Mouse (Mus musculus): ENCODE results near the gene 1700037C18Rik. TPM values are rescaled to one million over a fixed set of nuclear protein-coding genes. Genes with fewer than 3 reads are reported as not detected.

Gene 1700037C18Rik
- polyA plus RNA-seq, 1 experiment from 2014 or later: 5.8 TPM

DNA sequence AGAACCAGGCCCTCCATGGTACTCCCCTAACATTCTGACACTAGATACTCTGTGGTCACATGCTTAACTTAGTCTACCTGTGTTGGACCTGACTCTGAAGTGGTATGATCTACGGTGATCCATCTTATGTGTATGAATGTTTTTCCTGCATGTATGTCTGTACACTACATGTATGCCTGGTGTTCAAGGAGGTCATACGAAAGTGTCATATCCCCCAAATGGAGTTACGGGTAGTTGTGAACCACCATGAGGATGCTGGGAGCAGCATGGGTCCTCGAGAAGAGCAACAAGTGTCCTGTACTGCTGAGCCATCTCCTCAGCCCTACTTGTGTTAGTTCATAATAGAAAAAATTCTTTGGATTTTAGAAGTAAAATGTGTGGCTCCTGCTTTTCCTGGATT is 32.1 kb downstream of the 1700037C18Rik start:
- ATAC-seq (ENCODE audit: insufficient read depth) (no peak), DNase-seq (no peak)

DNA sequence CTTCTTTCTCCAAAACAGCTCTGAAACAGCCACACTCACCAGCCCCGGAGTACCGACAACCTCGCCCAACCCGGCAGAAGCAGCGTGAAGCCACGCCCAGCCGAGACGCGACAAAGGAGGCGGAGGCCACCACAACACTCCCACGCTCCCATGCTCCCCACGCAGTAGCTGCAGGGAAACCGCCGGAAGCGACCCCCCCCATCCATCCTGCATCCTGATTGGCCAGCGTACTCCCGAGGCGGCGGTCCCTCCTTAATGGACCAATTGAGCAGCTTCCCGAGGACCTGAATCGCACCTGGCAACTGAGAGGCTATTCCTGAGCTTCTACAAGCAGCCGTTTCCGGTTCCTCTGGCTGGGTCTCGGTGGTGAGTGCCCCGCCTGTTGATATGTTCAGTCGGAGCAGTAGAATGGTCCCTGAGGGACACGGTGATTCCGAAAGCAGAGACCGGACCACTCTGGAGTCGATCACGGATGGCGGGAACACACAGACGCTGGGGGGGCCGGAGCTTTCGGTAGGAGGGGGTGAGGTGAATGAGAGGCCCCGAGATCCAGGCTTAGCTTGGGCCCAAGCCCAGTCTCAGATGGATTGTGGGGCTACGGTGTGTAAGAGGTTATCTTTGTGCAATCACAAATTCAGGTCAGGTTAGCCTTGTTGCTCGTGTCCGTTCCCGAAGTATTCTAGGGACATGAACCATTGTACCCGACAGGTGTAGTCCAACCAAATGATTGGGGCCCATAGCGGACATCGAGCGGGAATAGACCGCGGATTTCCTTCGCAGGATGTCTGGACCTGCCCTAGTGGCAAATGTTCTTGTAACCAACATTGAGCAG is 36.1 kb downstream of the 1700037C18Rik start, which contains the start of gene Naa60:
Gene Naa60, plus strand, starts transcription at position 160 of the 832 bp plus-strand sequence.
- Histone ChIP-seq H3K27me3 (ENCODE audit: insufficient read depth, low read length) (no peaks in the 10 kb centered on the region), H3K9me3 (ENCODE audit: low read depth, low read length) (no peaks in the 10 kb centered on the region), H3K9ac (peak within 1 kb of the TSS; percentile 60), H3K4me3 (ENCODE audit: low read depth, low read length) (peak within 1 kb of the TSS; percentile 58), H3K27ac (ENCODE audit: low read depth) (peak within 1 kb of the TSS; percentile 60; the same call in 1 of the 2 replicates), H3K4me2 (peak within 1 kb of the TSS; percentile 89), H3K36me3 (ENCODE audit: insufficient read depth) (peaks cover 11% of the 10 kb centered on the region; the same call in 1 of the 2 replicates), H3K4me1 (ENCODE audit: insufficient read depth) (peaks cover 4% of the 10 kb centered on the region; the same call in 1 of the 2 replicates)
- DNase-seq: peak; percentile 95
- peak; percentile 99 for ATAC-seq (ENCODE audit: insufficient read depth)
- TF ChIP-seq CTCF (IDR thresholded peaks at IDR 0.05; ENCODE audit: low read depth): no peak
- WGBS: 4% methylated on average over 47 of the region's 47 CpGs

More for the DNA sequence above, 32.1 kb downstream of the 1700037C18Rik start:
- Histone ChIP-seq H3K27ac (ENCODE audit: low read depth) (no peak overlapping the region), H3K9ac (no peak overlapping the region), H3K36me3 (ENCODE audit: insufficient read depth) (0 out of 2 replicates have a peak, but pooled peaks cover 11% of the 10 kb centered on the region), H3K27me3 (ENCODE audit: insufficient read depth, low read length) (no peaks in the 10 kb centered on the region), H3K9me3 (ENCODE audit: low read depth, low read length) (no peaks in the 10 kb centered on the region), H3K4me1 (ENCODE audit: insufficient read depth) (peaks cover 4% of the 10 kb centered on the region; the same call in 1 of the 2 replicates), H3K4me2 (no peak overlapping the region), H3K4me3 (ENCODE audit: low read depth, low read length) (no peak overlapping the region)
- TF ChIP-seq CTCF (IDR thresholded peaks at IDR 0.05; ENCODE audit: low read depth): no peak
- WGBS: 88% methylated on average over 4 of the region's 4 CpGs

DNA sequence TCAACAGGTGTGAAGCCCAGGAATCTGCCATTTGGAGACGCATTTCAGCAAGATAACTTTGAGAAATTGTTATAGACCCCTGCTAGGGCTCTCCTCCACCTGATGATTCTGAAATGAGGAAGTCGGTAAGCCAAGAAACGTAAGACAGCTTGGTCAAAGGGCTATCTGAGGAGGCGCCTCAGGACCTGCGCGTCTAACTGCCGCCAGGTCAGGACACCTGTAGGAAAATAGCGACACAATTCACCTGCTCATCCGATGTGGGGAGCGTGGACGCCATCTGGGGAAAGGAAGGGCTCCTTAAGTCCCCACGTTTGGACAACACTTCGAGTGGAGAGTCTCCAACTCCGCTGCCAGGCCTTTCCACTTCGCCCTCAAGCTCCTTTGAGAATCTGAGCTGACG is 36.7 kb downstream of the 1700037C18Rik start:
- Histone ChIP-seq H3K27ac (ENCODE audit: low read depth) (peak overlapping the region; percentile 60; the same call in 1 of the 2 replicates), H3K9me3 (ENCODE audit: low read depth, low read length) (no peaks in the 10 kb centered on the region)
- ATAC-seq (ENCODE audit: insufficient read depth): no peak

DNA sequence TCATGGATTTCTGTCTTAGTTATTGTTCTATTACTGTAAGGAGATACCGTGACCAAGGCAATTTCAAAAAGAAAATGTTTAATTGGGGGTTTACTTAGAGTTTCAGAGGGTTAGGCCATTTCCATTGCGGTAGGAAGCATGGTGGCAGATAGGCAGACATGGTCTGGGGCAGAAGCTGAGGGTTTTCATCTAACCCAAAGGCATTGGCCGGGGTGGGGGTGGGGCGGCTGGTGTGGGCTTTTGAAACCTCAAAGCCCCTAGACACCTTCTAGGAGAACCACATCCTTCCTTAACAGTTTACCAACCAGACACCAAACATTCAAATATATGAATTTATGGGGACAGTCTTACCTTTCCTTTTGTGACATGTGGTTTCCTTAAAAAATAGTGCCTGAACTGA is 49.2 kb downstream of the 1700037C18Rik start:
- no peak overlapping the region for H3K9ac ChIP-seq
- no peak overlapping the region for H3K4me3 ChIP-seq (ENCODE audit: low read depth, low read length)
- peaks cover 8% of the 10 kb centered on the region; the same call in 1 of the 2 replicates for H3K36me3 ChIP-seq (ENCODE audit: insufficient read depth)
- no peaks in the 10 kb centered on the region for H3K9me3 ChIP-seq (ENCODE audit: low read depth, low read length)
- WGBS: 90% methylated on average over 4 of the region's 4 CpGs
- no peak for TF ChIP-seq CTCF (IDR thresholded peaks at IDR 0.05; ENCODE audit: low read depth)
- ATAC-seq (ENCODE audit: insufficient read depth): no peak
- DNase-seq: no peak
- H3K4me2 ChIP-seq: no peak overlapping the region
- no peak overlapping the region for H3K27ac ChIP-seq (ENCODE audit: low read depth)
- no peaks in the 10 kb centered on the region for H3K4me1 ChIP-seq (ENCODE audit: insufficient read depth)
- H3K27me3 ChIP-seq (ENCODE audit: insufficient read depth, low read length): no peaks in the 10 kb centered on the region

More for the DNA sequence above, 36.7 kb downstream of the 1700037C18Rik start:
- H3K4me1 ChIP-seq (ENCODE audit: insufficient read depth): peaks cover 4% of the 10 kb centered on the region; the same call in 1 of the 2 replicates
- peak overlapping the region; percentile 58 for H3K4me3 ChIP-seq (ENCODE audit: low read depth, low read length)
- 4% methylated on average over 16 of the region's 16 CpGs for WGBS
- H3K36me3 ChIP-seq (ENCODE audit: insufficient read depth): peaks cover 11% of the 10 kb centered on the region; the same call in 1 of the 2 replicates
- DNase-seq: no peak
- no peaks in the 10 kb centered on the region for H3K27me3 ChIP-seq (ENCODE audit: insufficient read depth, low read length)
- TF ChIP-seq CTCF (IDR thresholded peaks at IDR 0.05; ENCODE audit: low read depth): no peak
- peak overlapping the region; percentile 60 for H3K9ac ChIP-seq
- peak overlapping the region; percentile 89 for H3K4me2 ChIP-seq

DNA sequence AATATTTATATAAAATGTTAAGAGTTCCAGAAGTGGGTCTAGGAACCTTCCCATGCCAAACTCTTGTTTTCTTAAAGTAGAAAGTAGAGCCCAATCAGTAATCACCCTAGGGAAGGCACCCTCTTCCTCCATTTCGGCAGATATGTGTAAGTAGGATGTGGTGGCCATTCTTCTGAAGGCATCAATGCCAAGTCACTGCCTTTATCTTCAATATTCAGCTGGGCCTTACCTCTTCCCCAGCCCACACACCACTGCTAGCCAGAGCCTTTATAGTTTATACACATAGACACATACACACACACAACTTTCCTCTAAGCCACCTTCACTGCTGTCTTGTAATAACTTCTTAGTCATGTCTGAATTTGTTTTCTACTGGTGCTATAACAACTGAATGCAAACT is 52.7 kb downstream of the 1700037C18Rik start:
- DNase-seq: no peak
- no peak for ATAC-seq (ENCODE audit: insufficient read depth)
- Histone ChIP-seq H3K4me3 (ENCODE audit: low read depth, low read length) (no peak overlapping the region), H3K9me3 (ENCODE audit: low read depth, low read length) (no peaks in the 10 kb centered on the region), H3K27ac (ENCODE audit: low read depth) (no peak overlapping the region), H3K4me1 (ENCODE audit: insufficient read depth) (no peaks in the 10 kb centered on the region), H3K4me2 (no peak overlapping the region), H3K9ac (no peak overlapping the region), H3K36me3 (ENCODE audit: insufficient read depth) (no peaks in the 10 kb centered on the region), H3K27me3 (ENCODE audit: insufficient read depth, low read length) (no peaks in the 10 kb centered on the region)
- TF ChIP-seq CTCF (IDR thresholded peaks at IDR 0.05; ENCODE audit: low read depth): no peak
- WGBS: 67% methylated on average over 1 of the region's 1 CpGs

DNA sequence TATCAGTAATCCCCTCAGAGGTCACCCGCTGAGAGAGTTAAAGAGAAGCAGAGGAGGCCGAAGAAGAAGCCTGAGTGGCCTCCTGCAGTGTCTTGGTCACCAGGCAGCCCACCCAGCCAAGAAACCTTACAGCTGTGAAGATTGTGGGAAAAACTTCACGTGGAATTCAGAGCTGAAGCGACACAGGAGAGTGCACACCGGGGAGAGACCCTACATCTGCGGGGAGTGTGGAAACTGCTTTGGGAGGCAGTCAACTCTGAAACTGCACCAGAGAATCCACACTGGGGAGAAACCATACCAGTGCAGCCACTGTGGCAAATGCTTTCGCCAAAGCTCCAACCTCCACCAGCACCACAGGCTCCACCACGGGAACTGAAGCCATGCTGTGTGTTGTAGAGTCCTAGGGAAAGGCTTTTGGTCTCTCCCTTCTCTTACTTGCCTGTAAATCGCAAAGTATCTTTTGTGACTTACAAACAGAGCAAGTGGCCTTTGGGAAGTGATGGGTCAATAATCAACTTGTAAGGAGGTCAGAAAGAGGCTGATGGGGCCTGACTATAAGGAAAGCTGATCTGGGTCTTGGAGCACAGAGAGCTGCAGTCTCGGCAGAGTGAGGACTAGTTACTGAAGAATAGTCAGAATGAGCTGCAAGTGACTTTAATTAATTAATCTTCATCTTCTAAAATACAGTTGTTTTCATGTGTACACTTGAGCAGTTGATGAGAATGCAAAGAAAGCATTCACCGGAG is 53.9 kb downstream of the 1700037C18Rik start:
- no peak overlapping the region for H3K27ac ChIP-seq (ENCODE audit: low read depth)

More for the DNA sequence above, 53.9 kb downstream of the 1700037C18Rik start:
- H3K4me1 ChIP-seq (ENCODE audit: insufficient read depth): no peaks in the 10 kb centered on the region
- H3K4me2 ChIP-seq: no peak overlapping the region
- no peak for ATAC-seq (ENCODE audit: insufficient read depth)
- no peak for DNase-seq
- no peak overlapping the region for H3K9ac ChIP-seq
- no peak for TF ChIP-seq CTCF (IDR thresholded peaks at IDR 0.05; ENCODE audit: low read depth)
- H3K27me3 ChIP-seq (ENCODE audit: insufficient read depth, low read length): no peaks in the 10 kb centered on the region
- H3K9me3 ChIP-seq (ENCODE audit: low read depth, low read length): no peaks in the 10 kb centered on the region
- H3K4me3 ChIP-seq (ENCODE audit: low read depth, low read length): no peak overlapping the region
- 62% methylated on average over 11 of the region's 11 CpGs for WGBS
- H3K36me3 ChIP-seq (ENCODE audit: insufficient read depth): no peaks in the 10 kb centered on the region

All from lung, embryonic 14.5 days (tissue).